Mouse (Mus musculus) left cerebral cortex, adult 2 months (tissue): ENCODE measurements at regions not wholly inside any gene's neighbourhood (a gene's known extent, or its start where the extent isn't known, plus 50 kb on each side); places are given as distances from the start of the nearest gene placed in this dataset.

ENCODE experiments used
- DNase-seq, 2 experiments: peaks; one replicate each; pipeline ENCODE4 v3.0.0; 2021 to 2022; ENCODE audit warnings: low spot score in 2 of 2, mixed read lengths in 1 of 2; ENCODE audit errors: extremely low spot score in 1 of 2
- H3K27ac ChIP-seq: fragments of 200-600 bp; 2 replicates; pipeline ENCODE4 v1.8.1; 2022
- H3K4me3 ChIP-seq: fragments of 200-600 bp; 2 replicates; pipeline ENCODE4 v1.8.1; 2022
- CTCF ChIP-seq: fragments of 200-600 bp; IDR thresholded peaks from 2 replicates; pipeline ENCODE4 v1.8.1; 2022; ENCODE audit warnings: antibody characterized with exemption, mild to moderate bottlenecking, moderate library complexity
- intact Hi-C: fragments of 180-260 bp; cut with DNase I; formaldehyde crosslinking; loops from one replicate; pipeline ENCODE4 v1.15.1; 2025

GRCm38 (mm10) chr14:36617987-36618386 is 350.6 kb downstream of the Ccser2 start:
- no peak for TF ChIP-seq CTCF
- DNase-seq: no peak
- intact Hi-C loops: no loop called here
- Histone ChIP-seq H3K27ac (no peak overlapping the region), H3K4me3 (no peak overlapping the region)

GRCm38 (mm10) chr14:36614926-36615325 is 353.7 kb downstream of the Ccser2 start:
- Histone ChIP-seq H3K27ac (no peak overlapping the region), H3K4me3 (no peak overlapping the region)
- no peak for TF ChIP-seq CTCF
- no peak for DNase-seq
- intact Hi-C loops: no loop called here

GRCm38 (mm10) chr14:36612860-36613259 is 355.7 kb downstream of the Ccser2 start:
- H3K4me3 ChIP-seq: no peak overlapping the region
- TF ChIP-seq CTCF: no peak
- intact Hi-C loops: no loop called here

GRCm38 (mm10) chr14:36584065-36584635 is 384.4 kb downstream of the Ccser2 start:
- intact Hi-C loops: loop anchor here (5.0 kb wide), 1 partner anchor 1772 kb away; no protein-coding TSS in a partner anchor
- TF ChIP-seq CTCF: peak; percentile 63
- no peak for DNase-seq

More at GRCm38 (mm10) chr14:36612860-36613259, 355.7 kb downstream of the Ccser2 start:
- no peak for DNase-seq
- no peak overlapping the region for H3K27ac ChIP-seq

GRCm38 (mm10) chr14:36583338-36584064 is 385.1 kb downstream of the Ccser2 start:
- TF ChIP-seq CTCF: no peak
- Histone ChIP-seq H3K27ac (no peak overlapping the region), H3K4me3 (no peak overlapping the region)
- intact Hi-C loops: loop anchor here (5.0 kb wide), 1 partner anchor 1771 kb away; no protein-coding TSS in a partner anchor
- DNase-seq: no peak

More at GRCm38 (mm10) chr14:36584065-36584635, 384.4 kb downstream of the Ccser2 start:
- Histone ChIP-seq H3K4me3 (no peak overlapping the region), H3K27ac (no peak overlapping the region)

- H3K27ac ChIP-seq: no peak overlapping the region
- DNase-seq: no peak
- TF ChIP-seq CTCF: no peak
- intact Hi-C loops: no loop called here
- no peak overlapping the region for H3K4me3 ChIP-seq
Measured at GRCm38 (mm10) chr14:36563229-36563865, 405.2 kb downstream of the Ccser2 start.

GRCm38 (mm10) chr14:36537402-36537801 is 431.2 kb downstream of the Ccser2 start:
- Histone ChIP-seq H3K4me3 (no peak overlapping the region), H3K27ac (no peak overlapping the region)
- no peak for TF ChIP-seq CTCF
- intact Hi-C loops: no loop called here
- no peak for DNase-seq

- TF ChIP-seq CTCF: no peak
- DNase-seq: no peak
- intact Hi-C loops: loop anchor here (5.0 kb wide), 2 partner anchors 200 to 535 kb away; no protein-coding TSS in a partner anchor
- Histone ChIP-seq H3K4me3 (no peak overlapping the region), H3K27ac (peak overlapping the region; percentile 28; the same call in 1 of the 2 replicates)
Measured at GRCm38 (mm10) chr14:36527310-36527709, 432.6 kb downstream of the 4930474N05Rik start.

- peak overlapping the region; percentile 75 for H3K27ac ChIP-seq
- H3K4me3 ChIP-seq: no peak overlapping the region
- peak; percentile 26 to 38 for DNase-seq
- TF ChIP-seq CTCF: no peak
- intact Hi-C loops: loop anchor here (5.0 kb wide), 2 partner anchors 198 to 533 kb away; no protein-coding TSS in a partner anchor
Measured at GRCm38 (mm10) chr14:36525591-36526037, 430.9 kb downstream of the 4930474N05Rik start.

GRCm38 (mm10) chr14:36502076-36502994 is 407.6 kb downstream of the 4930474N05Rik start:
- Histone ChIP-seq H3K4me3 (no peak overlapping the region), H3K27ac (no peak overlapping the region)
- intact Hi-C loops: no loop called here
- no peak for DNase-seq
- no peak for TF ChIP-seq CTCF

- TF ChIP-seq CTCF: no peak
- H3K27ac ChIP-seq: no peak overlapping the region
- intact Hi-C loops: no loop called here
- H3K4me3 ChIP-seq: no peak overlapping the region
- DNase-seq: no peak
Measured at GRCm38 (mm10) chr14:36499323-36499722, 404.6 kb downstream of the 4930474N05Rik start.
